Mouse (Mus musculus) thymus, postnatal 36 days (tissue): Measurements from ENCODE around the gene Ndufaf5.
"Not testable (repeated sequence)": the region's sequence is repeated elsewhere in the genome, so short reads cannot be mapped to it uniquely, and the experiment has no call there.

ENCODE experiments used
- DNase-seq, 2 experiments: peaks; one replicate each; pipeline ENCODE4 v3.0.0; 2022; ENCODE audit warnings: mixed read lengths in 2 of 2

Ndufaf5 gene

DNA sequence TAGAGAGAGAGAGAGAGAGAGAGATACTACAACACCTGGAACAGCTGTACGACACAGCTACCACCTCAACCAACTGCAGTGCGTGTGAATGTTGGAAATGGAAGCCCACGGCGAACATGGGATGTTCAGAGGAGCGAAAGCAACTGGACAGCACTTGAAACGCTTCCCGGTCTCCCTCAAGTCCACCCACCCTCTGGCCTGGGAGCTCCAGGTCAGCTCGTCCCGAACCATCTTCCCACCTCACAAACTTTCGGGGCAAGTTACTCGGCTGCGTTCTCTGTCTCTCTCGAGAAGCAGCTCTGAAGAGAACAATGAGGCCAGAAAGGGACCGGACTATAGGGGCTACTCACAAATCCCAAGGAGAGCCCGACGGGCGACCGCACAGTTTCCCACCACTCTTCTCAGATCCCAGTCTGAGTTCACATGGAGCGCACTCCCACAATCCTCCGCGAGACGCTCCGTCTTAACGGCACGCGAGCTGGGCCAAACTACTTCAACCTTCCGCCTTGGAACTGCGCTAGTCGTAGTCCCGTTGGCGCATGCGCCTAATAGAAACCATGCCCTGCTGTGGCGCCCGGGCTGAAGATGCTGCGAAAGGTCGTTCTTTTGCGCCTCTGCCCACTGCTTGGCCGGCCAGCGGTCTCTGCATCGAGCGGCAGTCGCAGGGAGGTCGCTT, at the start of gene Ndufaf5, which contains the start of gene Esf1:
TSS of gene Ndufaf5 (plus strand) at position 523 of the 676 bp plus-strand sequence.
TSS of gene Esf1 (minus strand) at position 438 of the 676 bp plus-strand sequence.
- peak; percentile 93 to 95 for DNase-seq

DNA sequence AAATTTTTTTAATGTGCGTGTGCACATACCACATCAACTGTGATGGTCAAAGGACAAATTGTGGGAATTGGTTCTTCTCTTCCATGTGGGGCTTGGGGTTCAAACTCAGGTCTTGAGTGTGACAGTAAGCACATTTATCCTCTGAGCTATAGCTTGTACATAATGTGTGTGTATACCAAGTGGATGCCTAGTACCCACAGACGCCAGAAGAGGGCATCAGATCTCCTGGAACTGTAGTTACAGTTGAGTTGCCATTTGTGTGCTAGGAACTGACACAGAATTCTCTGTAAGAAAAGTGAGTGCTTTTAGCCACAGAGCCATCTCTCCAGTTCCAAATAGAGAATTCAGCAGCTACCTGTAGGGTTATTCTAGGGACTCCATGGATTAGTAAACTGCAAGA, 44.9 kb upstream of the Ndufaf5 start:
- peak in 1 of 2 experiments; percentile 7 for DNase-seq

DNA sequence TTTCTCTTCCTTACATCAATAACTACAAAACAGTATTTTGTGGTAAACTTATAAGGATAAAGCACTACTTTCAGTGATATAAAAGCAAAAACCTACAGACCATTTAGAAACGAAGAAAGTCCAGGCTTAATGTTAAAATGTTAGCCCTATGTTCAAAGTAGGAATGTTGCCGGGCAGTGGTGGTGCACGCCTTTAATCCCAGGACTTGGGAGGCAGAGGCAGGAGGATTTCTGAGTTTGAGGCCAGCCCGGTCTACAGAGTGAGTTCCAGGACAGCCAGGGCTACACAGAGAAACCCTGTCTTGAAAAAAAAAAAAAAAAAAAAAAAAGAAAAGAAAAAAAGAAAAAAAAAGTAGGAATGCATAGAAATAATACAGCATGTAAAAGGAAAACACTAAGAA, 18.7 kb upstream of the Ndufaf5 start, which contains the start of gene Gm17374:
TSS of gene Gm17374 (plus strand) at position 301 of the 400 bp plus-strand sequence.
- not testable (repeated sequence) for DNase-seq

DNA sequence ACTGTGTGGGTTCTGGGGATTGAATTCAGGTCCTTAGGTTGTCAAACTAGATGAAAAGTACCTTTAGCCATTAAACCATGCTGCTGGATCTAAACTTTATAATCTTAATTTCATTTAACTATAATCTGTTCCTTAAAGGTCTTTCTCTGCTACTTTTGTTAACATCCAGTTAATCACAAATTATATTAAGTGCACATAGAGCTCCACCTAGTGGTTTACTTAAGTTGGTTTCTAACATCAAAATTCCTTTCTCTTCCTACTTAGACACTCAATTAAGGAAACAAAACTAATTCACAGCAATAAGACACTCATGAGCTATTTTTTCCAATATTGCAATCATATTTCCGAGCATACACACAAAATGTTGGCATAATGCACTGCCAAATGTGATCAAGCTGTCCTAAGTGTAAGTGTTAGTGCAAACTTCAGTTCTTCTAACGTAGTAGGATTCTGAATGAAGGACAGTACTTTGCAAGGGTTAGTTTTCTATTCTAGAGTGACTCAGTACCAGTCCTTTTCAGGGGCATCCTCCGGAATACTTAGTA, 11.2 kb upstream of the Ndufaf5 start:
- DNase-seq, result no peak

DNA sequence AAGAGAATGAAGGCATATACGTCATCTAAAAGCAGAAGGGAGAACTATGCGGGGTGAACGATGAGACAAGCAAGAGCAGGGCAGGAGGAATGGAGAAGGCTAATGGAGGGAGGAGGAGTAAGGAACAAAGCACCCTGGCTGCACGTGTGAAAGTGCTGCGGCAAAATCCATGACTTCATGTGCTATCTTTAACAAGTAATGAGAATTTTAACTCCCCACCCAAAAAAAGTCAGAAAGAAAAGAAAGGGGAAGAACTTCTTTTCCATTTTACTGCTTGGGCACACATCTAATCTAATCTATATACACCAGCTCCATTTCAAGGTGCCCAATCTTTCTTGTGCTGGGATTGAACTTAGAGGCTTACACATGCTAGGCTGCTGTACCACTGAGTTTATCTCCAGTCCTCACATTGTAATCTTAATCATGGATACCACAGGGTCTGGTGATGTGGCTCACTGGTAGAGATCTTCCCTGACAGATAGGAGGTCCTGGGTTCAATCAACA, 7.0 kb upstream of the Ndufaf5 start:
- DNase-seq, result no peak

DNA sequence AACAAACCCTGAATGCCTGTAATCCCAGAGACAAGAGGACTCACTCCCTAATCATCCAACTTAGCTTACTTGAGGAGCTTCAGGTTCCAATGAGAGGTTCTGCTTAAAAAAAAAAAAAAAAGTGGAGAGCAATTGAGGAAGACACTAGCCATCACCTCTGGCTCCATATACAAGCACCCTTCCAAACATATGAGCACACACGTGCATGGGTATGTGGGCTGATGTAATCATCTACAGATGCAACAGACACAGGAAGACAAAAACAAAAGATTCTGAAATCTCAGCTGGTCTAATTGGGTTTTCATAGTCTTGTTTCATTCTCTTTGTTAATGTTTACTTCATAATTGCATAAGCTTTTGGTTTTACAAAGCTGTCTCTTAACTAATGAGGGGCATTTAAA, 1.4 kb upstream of the Ndufaf5 start:
- no peak for DNase-seq

DNA sequence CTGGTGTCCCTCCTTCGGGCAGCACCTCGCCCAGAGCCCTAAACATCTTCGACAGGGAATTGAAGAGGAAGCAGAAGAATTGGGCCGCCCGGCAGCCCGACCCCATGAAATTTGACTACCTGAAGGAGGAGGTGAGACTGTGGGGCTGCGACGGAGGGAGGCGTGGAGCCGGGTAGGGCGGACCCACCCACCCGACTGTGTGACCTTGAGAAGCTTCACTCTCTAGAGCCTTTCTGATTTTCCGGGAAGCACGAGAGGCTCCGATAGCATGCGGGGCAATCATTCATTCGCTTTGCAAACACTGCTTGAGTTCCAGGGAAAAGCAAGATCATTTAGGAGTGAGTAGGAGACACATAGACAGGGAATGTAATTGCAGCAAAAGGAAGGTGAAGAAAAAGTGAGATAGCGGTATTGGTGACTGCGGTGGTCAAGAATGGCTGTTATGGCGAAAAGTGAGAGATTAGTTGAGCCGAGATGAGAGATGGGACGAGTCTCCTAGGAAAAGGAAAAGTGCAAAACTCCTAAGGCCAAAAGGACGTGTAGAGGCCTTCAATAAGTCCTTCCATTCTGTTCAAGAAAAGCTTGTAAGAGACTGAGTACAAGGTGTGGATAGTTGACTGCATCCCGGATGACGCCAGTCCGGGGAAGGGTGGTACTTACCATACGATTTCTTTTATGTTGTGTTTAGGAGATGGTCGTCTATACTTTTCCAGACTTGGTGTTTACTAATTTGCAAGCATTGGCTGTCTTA, 529 bp downstream of the Ndufaf5 start:
- no peak for DNase-seq

DNA sequence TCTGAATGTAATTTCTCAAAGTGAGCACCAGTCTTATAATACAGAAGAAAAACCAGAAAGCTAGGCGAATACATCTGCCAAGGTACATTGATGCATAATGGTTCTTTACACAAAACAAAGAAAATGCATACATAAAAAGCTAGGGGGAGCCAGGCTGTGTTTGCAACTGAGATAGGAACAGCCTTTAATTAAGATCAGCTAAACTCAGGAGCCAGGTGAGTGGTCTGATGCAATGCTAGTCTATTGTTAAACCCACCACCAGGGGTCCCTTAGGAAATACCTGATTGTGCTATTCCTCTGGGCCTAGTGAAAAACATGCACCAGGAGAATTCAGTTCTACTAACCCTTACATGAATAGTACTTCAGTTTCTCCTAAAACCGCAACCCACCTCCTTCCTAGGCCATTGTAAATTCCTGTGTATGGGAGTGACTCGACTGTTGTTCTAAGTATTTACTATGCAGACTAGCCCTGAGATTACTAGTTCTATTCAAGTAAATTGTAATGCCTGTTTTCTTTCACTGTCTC, 15.3 kb downstream of the Ndufaf5 start:
- DNase-seq, result not testable (repeated sequence)

DNA sequence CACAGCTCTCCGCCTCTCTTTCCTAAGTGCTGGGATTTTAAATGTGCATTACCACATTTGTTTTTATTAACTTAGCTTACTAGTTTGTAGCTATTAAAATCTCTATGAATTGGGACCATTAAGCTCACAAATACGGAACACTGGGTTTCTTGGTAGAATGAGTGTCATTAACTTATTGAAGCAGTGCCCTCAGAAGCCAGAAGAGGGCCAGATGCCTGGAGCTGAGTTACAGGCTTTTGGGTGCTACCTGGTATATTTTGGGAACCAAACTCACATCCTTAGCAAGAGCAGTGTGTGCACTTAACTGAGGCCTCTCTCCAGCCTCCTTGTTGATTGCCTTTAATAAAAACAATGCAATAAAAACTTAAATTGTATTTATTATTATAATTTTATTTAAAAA, 30.3 kb downstream of the Ndufaf5 start:
- DNase-seq, result no peak

DNA sequence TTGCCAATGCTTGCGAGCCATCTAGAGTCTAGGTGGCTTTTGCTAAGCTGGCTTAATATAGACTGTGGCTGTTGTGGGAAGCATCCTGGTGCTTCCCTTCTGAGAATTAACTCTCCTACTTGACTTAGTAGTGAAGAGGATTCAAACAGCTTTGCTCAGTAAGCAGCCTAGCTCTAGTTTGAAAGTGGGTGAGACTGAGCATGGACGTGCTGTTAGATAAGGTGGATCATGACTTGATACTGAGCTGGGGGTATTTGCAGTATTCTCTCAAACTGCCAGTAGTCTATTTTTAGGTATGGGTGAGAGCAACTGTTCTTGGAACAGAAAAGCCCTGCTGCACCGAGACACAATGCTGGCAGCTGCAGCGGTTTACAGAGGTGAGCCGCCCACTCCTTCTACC, 32.1 kb downstream of the Ndufaf5 start:
- no peak for DNase-seq

DNA sequence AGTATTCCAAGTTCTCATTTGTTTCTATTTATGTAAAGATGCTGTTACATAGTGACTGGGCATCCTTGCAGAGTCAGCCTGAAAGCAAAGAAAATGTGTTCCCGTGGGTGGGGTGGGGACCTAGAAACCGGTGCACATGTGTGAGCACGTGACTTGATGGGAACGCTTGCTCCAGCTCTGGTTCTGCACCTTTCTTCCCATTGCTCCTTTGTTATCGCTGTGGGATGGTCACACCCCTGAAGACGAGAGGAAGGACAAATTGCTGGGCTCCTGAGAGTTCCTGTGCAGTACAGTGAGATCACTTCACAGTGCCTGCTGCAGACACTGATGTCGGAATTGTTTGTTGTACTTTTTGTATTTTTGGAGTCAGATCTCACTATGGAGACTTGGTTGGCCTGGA, 33.3 kb downstream of the Ndufaf5 start:
- DNase-seq, result no peak

DNA sequence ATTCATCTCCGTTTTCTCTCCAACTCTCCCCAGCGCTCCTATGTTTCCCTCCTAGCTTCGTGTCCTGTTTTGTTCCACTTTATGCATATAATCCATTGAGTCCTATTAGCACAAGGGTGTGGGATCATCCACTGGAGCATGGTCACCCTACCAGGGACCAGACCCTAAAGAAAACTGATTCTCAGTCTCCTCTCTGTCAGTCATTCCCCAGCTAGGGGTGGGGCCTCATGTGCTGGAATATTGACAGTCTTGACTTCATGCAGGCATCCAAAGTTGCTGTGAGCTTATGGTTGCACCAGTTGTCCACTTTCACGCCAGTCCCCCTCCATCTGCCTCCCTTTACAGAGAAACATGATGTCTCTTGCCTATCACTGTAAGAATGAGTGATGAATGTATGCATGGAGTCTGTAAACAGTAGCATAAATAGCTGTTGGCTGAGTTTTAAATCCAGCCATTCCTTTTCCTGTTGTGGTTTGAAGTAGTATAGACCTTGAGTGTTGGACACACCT, 44.1 kb downstream of the Ndufaf5 start:
- no peak for DNase-seq

DNA sequence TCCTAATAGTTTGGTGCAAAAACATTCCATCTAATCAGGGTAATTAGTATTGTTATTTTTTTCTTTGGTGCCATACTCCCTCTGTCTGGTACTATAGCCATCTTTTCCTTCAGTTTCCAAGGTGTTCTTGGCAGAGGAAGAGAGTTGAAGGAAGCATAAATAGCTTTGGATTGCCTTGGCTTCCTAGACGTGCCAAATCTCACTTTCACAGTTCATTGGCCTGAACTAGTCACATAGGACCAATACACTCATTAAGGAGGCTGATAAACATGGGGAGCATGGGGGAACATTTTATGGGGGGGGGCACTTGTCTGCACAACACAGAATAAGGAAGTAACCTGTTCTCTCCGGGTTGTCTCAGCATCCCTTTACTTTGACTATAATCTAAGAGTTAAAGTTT, 45.0 kb downstream of the Ndufaf5 start:
- DNase-seq, result no peak

DNA sequence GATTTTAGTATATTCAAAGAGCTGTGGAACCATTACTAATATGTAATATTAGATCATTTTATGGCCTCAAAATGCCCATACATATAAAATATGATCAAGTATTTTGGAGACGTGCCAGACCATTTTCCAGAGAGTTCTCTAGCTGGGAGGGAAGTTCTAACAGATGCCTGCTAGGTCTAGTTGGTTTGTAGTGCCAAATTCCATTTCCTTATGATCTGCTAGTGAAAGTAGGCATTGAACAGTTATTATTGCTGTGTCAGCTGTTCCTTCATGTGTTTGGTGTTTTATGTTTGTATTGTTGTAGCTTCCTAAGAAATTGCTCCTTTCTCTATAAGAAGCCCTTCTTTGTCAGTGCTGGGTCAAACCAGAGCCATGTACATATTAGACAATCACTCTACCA, 45.5 kb downstream of the Ndufaf5 start:
- DNase-seq, result no peak

DNA sequence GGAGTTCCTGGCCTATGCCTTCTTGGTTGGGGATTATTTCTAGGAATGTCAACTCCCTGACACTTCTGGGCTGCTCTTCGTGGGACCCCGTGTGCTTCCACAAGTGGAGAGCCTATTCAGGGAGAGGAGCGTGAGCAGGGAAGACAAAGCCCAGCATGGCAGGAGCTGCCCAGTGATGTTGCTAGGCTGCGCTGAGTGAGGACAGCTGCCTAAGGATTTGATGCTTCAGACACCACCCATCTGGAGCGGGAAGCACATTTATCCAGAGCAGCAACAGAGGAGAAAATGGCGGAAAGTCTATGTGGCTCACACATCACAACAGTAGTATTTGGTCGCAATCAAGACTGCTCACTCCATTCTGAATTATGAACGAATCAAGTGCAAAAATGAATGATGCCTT, 49.9 kb downstream of the Ndufaf5 start:
- no peak for DNase-seq

DNA sequence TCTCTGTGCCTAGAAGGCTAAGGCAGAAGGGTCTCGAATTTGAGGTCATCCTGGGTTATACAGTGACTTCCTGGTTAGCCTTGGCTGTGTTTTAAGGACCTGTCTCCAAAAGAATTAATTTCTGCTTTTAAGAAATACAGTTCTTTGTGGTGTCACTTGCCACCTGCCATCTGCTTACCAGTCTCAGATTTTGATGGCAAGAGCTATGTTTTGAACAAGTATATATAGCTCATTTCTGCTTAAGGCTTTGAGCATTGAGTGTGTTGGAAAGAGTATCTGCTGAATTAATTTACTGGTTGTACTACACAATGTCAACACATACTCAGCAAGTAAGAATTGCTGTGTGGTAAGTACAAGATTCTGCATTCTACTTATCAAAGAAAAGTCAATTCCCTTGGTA, 59.8 kb downstream of the Ndufaf5 start:
- DNase-seq, result no peak

DNA sequence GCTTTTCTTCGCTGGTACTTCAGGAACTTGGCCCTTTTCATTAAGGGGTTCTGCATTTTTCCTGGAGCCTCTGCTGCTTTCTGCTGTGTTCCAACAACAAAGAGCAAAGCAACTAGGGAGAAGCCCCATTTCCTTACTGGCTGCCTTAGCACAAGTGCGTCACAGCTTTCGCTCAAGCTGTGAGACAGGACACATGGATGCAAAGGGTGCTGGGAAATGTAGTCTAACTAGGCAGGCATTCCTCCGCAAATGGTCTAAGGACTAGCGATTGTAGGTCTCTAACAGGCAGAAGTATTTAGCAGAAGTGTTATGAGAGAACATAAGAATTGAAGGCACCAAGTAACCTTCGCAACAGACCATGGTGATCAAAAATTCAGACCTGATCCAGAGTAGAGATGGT, 66.8 kb downstream of the Ndufaf5 start:
- DNase-seq, result no peak

DNA sequence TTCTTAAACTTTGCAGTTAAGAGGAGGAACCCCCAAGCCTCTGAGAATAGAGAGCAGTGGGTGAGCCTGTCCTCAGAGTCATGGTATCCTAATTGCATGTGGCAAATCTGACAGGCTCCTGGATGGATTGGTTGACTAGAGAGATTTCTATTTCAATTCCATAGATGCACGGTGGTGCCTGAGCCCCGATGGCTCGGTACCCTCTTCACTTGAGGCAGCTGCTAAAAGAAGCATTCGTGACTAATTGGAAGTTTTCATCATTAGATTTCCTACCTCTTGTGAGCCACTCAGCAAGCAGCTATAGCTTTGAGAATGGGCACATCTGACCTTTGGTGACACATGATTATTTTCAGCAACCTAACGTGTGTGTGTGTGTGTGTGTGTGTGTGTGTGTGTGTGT, 71.9 kb downstream of the Ndufaf5 start:
- no peak for DNase-seq

DNA sequence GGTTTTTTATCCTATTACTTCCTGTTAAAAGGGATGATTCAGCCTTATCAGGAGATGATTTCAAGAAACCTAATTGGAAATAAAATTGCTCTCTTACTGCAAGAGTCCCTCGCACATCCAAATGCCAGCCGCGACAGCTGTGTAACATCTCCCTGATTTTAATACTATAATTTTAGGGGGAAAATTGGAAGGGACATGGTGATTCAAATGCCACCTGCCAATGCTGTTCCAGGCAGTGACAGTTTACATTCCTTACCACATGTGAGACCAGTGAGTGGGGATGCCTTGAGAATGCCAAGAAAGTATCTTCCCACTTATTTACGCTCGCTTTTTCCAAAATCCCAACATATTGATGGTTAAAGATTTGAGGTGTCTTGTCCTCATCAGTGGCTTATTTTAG, 72.7 kb downstream of the Ndufaf5 start:
- DNase-seq, result no peak
